Mouse (Mus musculus) lung, postnatal 0 days (tissue): Measurements from ENCODE around the gene Clcn7. TPM values are rescaled to one million over a fixed set of nuclear protein-coding genes. Genes with fewer than 3 reads are reported as not detected.

Source experiments
- ATAC-seq: fragments of 200-750 bp; cut with Nextera tagmentation; 2 replicates; pipeline ENCODE4 v1.8.0; 2017; ENCODE audit warnings: moderate library complexity
- DNase-seq: peaks from one replicate; pipeline ENCODE4 v3.0.0-alpha.2; 2016; ENCODE audit warnings: low spot score
- H3K27ac ChIP-seq: fragments of 300-500 bp; sonication (generic); 2 replicates; pipeline ENCODE4 v1.5.1; 2014; ENCODE audit warnings: antibody characterized with exemption, mild to moderate bottlenecking, low read length, mixed read lengths
- H3K27me3 ChIP-seq: fragments of 300-500 bp; sonication (generic); replicated peaks from 2 replicates; pipeline ENCODE4 v1.6.1; 2014; ENCODE audit warnings: low read length, mixed read lengths; ENCODE audit not compliant: insufficient read depth
- H3K36me3 ChIP-seq: fragments of 300-500 bp; sonication (generic); 2 replicates; pipeline ENCODE4 v1.6.1; 2014; ENCODE audit warnings: low read length, mixed read lengths; ENCODE audit not compliant: insufficient read depth
- H3K4me1 ChIP-seq: fragments of 300-500 bp; sonication (generic); 2 replicates; pipeline ENCODE4 v1.6.1; 2014; ENCODE audit warnings: antibody characterized with exemption, low read depth, low read length, mixed read lengths; ENCODE audit not compliant: insufficient read depth
- H3K4me2 ChIP-seq: fragments of 300-500 bp; sonication (generic); replicated peaks from 2 replicates; pipeline ENCODE4 v1.6.1; 2014; ENCODE audit warnings: low read depth, mild to moderate bottlenecking, low read length, moderate library complexity, mixed read lengths
- H3K4me3 ChIP-seq: fragments of 300-500 bp; sonication (generic); 2 replicates; pipeline ENCODE4 v1.5.1; 2014; ENCODE audit warnings: low read depth, low read length
- H3K9ac ChIP-seq: fragments of 300-500 bp; sonication (generic); replicated peaks from 2 replicates; pipeline ENCODE4 v1.6.1; 2014; ENCODE audit warnings: low read depth, mild to moderate bottlenecking
- H3K9me3 ChIP-seq: fragments of 300-500 bp; sonication (generic); 2 replicates; pipeline ENCODE4 v1.6.1; 2016; ENCODE audit warnings: low read length, mixed read lengths
- CTCF ChIP-seq: IDR thresholded peaks from 2 replicates; pipeline ENCODE4 v1.5.1; 2016; ENCODE audit warnings: antibody characterized with exemption, mild to moderate bottlenecking
- EP300 ChIP-seq: IDR thresholded peaks from 2 replicates; pipeline ENCODE4 v1.6.1; 2016; ENCODE audit warnings: antibody characterized with exemption, mild to moderate bottlenecking, control low read depth
- WGBS: fragments of 180-500 bp; shearing (Covaris S2); extraction: QIAGEN DNeasy Blood & Tissue Kit; methylation state at CpG from one replicate; pipeline ENCODE4 v1.1.7; 2014; 5-methylcytosine and 5-hydroxymethylcytosine counted together
- polyA plus RNA-seq: library from polyadenylated mRNA; unstranded; fragments of >200 nt; fragmentation: Nextera tagmentation; extraction: Ambion mirVana; gene quantifications from 2 replicates; pipeline ENCODE4 v1.2.1, GENCODE M21; 2015

The Clcn7 gene
- polyA plus RNA-seq, 1 experiment from 2014 or later: 19.2 TPM

GRCm38 (mm10) chr17:25096221-25096620 is 37.0 kb upstream of the Clcn7 start:
- Histone ChIP-seq H3K27me3 (no peaks in the 10 kb centered on the region), H3K27ac (no peak overlapping the region), H3K4me3 (no peak overlapping the region), H3K9ac (no peak overlapping the region), H3K4me2 (no peak overlapping the region), H3K4me1 (no peaks in the 10 kb centered on the region), H3K36me3 (peaks cover 5% of the 10 kb centered on the region; the same call in 1 of the 2 replicates), H3K9me3 (no peaks in the 10 kb centered on the region)
- ATAC-seq (no peak), DNase-seq (no peak)
- no peak for TF ChIP-seq EP300
- TF ChIP-seq CTCF: no peak
- WGBS: 82% methylated on average over 2 of the region's 2 CpGs

GRCm38 (mm10) chr17:25100052-25100451 is 33.1 kb upstream of the Clcn7 start:
- 90% methylated on average over 6 of the region's 6 CpGs for WGBS
- H3K4me3 ChIP-seq: no peak overlapping the region
- DNase-seq: no peak
- H3K4me1 ChIP-seq: no peaks in the 10 kb centered on the region
- H3K27me3 ChIP-seq: no peaks in the 10 kb centered on the region
- no peak overlapping the region for H3K27ac ChIP-seq
- no peak overlapping the region for H3K9ac ChIP-seq
- ATAC-seq: no peak
- no peak overlapping the region for H3K4me2 ChIP-seq
- peaks cover 5% of the 10 kb centered on the region; the same call in 1 of the 2 replicates for H3K36me3 ChIP-seq
- TF ChIP-seq CTCF (no peak), EP300 (no peak)
- no peaks in the 10 kb centered on the region for H3K9me3 ChIP-seq

- DNase-seq (no peak), ATAC-seq (no peak)
- no peak overlapping the region for H3K4me2 ChIP-seq
- H3K36me3 ChIP-seq: peaks cover 5% of the 10 kb centered on the region; the same call in 1 of the 2 replicates
- no peak overlapping the region for H3K4me3 ChIP-seq
- no peak overlapping the region for H3K9ac ChIP-seq
- no peaks in the 10 kb centered on the region for H3K4me1 ChIP-seq
- 95% methylated on average over 11 of the region's 11 CpGs for WGBS
- no peaks in the 10 kb centered on the region for H3K9me3 ChIP-seq
- H3K27me3 ChIP-seq: no peaks in the 10 kb centered on the region
- no peak for TF ChIP-seq CTCF
- TF ChIP-seq EP300: no peak
- no peak overlapping the region for H3K27ac ChIP-seq
Observed at GRCm38 (mm10) chr17:25101338-25101737, 31.9 kb upstream of the Clcn7 start.

GRCm38 (mm10) chr17:25107786-25108185 is 25.4 kb upstream of the Clcn7 start:
- DNase-seq: no peak
- WGBS: 92% methylated on average over 6 of the region's 16 CpGs
- Histone ChIP-seq H3K4me1 (no peaks in the 10 kb centered on the region), H3K4me3 (no peak overlapping the region), H3K9ac (no peak overlapping the region), H3K4me2 (no peak overlapping the region), H3K36me3 (0 out of 2 replicates have a peak, but pooled peaks cover 4% of the 10 kb centered on the region), H3K9me3 (no peaks in the 10 kb centered on the region), H3K27me3 (no peaks in the 10 kb centered on the region), H3K27ac (no peak overlapping the region)
- no peak for ATAC-seq
- TF ChIP-seq EP300 (no peak), CTCF (no peak)

GRCm38 (mm10) chr17:25109578-25109977 is 23.6 kb upstream of the Clcn7 start:
- 81% methylated on average over 2 of the region's 2 CpGs for WGBS
- no peak overlapping the region for H3K27ac ChIP-seq
- no peak overlapping the region for H3K4me3 ChIP-seq
- TF ChIP-seq CTCF: peak; percentile 82
- no peak for TF ChIP-seq EP300
- ATAC-seq: peak; percentile 64
- no peak overlapping the region for H3K9ac ChIP-seq
- no peak overlapping the region for H3K4me2 ChIP-seq
- no peaks in the 10 kb centered on the region for H3K9me3 ChIP-seq
- 0 out of 2 replicates have a peak, but pooled peaks cover 4% of the 10 kb centered on the region for H3K36me3 ChIP-seq
- no peaks in the 10 kb centered on the region; the same call in 1 of the 2 replicates for H3K4me1 ChIP-seq
- H3K27me3 ChIP-seq: no peaks in the 10 kb centered on the region
- DNase-seq: peak; percentile 77

- H3K4me3 ChIP-seq: no peak overlapping the region
- no peak overlapping the region for H3K27ac ChIP-seq
- no peak for DNase-seq
- 88% methylated on average over 6 of the region's 6 CpGs for WGBS
- no peaks in the 10 kb centered on the region for H3K9me3 ChIP-seq
- H3K9ac ChIP-seq: no peak overlapping the region
- peaks cover 6% of the 10 kb centered on the region; the same call in 1 of the 2 replicates for H3K4me1 ChIP-seq
- H3K36me3 ChIP-seq: 0 out of 2 replicates have a peak, but pooled peaks cover 4% of the 10 kb centered on the region
- no peak for TF ChIP-seq CTCF
- TF ChIP-seq EP300: no peak
- H3K27me3 ChIP-seq: no peaks in the 10 kb centered on the region
- H3K4me2 ChIP-seq: no peak overlapping the region
- no peak for ATAC-seq
Observed at GRCm38 (mm10) chr17:25110590-25110989, 22.6 kb upstream of the Clcn7 start.

- H3K4me2 ChIP-seq: no peak overlapping the region
- H3K9me3 ChIP-seq: no peaks in the 10 kb centered on the region
- no peak overlapping the region for H3K4me3 ChIP-seq
- no peak overlapping the region for H3K9ac ChIP-seq
- ATAC-seq (no peak), DNase-seq (no peak)
- no peaks in the 10 kb centered on the region for H3K27me3 ChIP-seq
- H3K27ac ChIP-seq: no peak overlapping the region
- H3K36me3 ChIP-seq: 0 out of 2 replicates have a peak, but pooled peaks cover 4% of the 10 kb centered on the region
- H3K4me1 ChIP-seq: peaks cover 10% of the 10 kb centered on the region; the same call in 1 of the 2 replicates
- WGBS: 91% methylated on average over 5 of the region's 5 CpGs
- TF ChIP-seq EP300 (no peak), CTCF (no peak)
Observed at GRCm38 (mm10) chr17:25111220-25111619, 22.0 kb upstream of the Clcn7 start.
